Mouse (Mus musculus): Measurements from ENCODE around the gene Rhoq.

DNA sequence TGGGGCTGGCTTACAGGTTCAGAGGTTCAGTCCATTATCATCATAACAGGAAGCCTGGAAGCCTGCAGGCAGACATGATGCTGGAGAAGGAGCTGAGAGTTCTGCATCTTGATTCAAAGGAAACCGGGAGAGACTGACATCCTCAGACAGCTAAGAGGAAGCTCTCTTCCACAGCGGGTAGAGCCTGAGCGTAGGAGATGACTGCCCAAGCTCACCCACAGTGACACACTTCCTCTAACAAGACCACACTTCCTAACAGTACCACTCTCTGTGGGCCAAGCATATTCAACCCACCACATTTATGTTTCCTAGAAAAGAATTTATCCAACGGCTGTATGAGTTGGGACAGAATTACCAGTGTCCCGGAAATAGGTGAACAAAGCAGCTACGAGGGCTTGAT, 15.6 kb downstream of the Rhoq start:
- no peak for TF ChIP-seq POLR2A (IDR thresholded peaks at IDR 0.05; ENCODE audit: borderline replicate concordance, control insufficient read depth, low read depth, low read length)
- no peak for TF ChIP-seq CTCF (IDR thresholded peaks at IDR 0.05; ENCODE audit: control insufficient read depth, insufficient read depth, low read length)
